Mouse (Mus musculus) central nervous system, embryonic 14 days (tissue): ENCODE measurements around the gene Elmo2. TPM values are rescaled to one million over a fixed set of nuclear protein-coding genes. Genes with fewer than 3 reads are reported as not detected.

Experiments
- polyA plus RNA-seq: library from polyadenylated mRNA; depleted of rRNA; stranded (reverse); fragments of >200 nt; gene quantifications from 2 replicates; pipeline ENCODE4 v1.2.3, GENCODE M21; 2012; rRNA removed

Elmo2 gene
- polyA plus RNA-seq = 98.4 and 98.8 TPM in 2 replicates

GRCm38 (mm10) chr2:165326304-165327190 is at the start of gene Elmo2:
Elmo2 (minus strand) TSS chr2:165326479.

DNA sequence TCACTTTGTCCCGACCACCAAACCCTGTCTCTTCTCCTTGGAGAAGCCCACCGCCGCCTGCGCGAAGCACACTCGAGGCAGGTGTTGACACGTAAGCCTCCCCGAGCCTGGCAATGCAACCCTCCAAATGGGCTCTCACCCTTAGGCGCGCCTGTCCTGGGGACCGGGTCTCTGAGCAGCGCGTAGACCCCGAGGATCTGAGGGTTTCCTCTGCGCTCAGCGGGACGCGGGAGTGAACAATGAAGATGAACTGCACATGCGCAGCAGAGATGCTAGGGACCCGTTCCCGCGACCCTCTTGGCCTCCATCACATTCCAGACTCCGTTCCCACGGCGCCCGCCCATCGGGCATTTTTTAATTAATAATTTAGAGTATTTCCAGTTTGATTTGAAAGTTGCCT is 42.2 kb upstream of the Elmo2 start, which contains the start of gene Zfp663:
TSS of gene Zfp663 (minus strand) at position 234 of the 400 bp plus-strand sequence.

DNA sequence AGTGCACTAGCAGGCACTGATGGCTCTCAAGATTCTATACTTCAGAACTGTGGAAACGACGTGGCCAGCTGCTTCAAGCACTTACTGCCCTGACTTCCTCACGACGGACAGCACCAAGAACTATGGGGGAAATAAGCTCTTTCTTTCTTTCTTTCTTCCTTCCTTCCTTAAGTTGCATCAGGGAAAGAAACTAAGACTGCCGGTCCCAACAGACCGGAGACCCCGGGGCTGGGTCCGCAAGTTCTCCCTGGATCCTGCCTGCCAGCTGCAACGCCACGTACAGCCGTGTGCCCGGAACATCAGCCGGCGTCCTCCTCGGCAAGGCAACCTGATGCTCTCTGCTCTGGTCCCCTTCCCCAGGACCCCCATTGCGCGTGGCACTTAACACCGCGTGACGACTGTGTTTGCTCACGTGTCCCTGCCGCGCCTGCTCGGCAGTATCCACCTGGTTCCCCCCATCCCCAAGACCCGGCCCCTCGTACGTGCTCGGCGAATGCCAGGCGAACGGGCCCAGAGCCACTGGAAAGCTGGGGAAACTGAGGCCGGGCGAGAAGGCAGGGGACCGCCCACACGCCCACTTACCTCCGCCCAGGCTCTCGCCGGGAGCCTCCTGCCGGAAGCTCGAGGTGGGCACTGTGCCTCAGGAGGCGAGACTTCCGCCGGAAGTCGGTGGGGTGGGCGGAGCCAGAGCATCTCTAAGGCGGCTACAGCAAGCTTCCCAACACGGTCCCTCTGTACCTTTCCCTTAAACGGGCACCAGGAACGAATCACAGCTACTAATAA is 38.9 kb downstream of the Elmo2 start, which contains the start of gene Slc35c2:
TSS of gene Slc35c2 (minus strand) at position 668 of the 783 bp plus-strand sequence.

Other genes with a start within 250 kb of the Elmo2 start
- gene 1700025C18Rik, start 235.7 kb downstream of the Elmo2 start, polyA plus RNA-seq = not detected in 2 replicates
- gene Cdh22, start 91.6 kb downstream of the Elmo2 start, polyA plus RNA-seq = 12.7 and 12.8 TPM in 2 replicates
- gene Slc35c2, start 38.6 kb downstream of the Elmo2 start, polyA plus RNA-seq = 50.3 and 52.3 TPM in 2 replicates
- gene Zfp663, start 42.2 kb upstream of the Elmo2 start, polyA plus RNA-seq = 6.4 and 7.4 TPM in 2 replicates
- gene Zfp334, start 61.8 kb upstream of the Elmo2 start, polyA plus RNA-seq = 15.0 and 16.5 TPM in 2 replicates
- gene Ocstamp, start 73.9 kb upstream of the Elmo2 start, polyA plus RNA-seq = 0.04 TPM in 2 replicates
- 2.7 and 3.2 TPM in 2 replicates for gene Slc13a3, start 146.8 kb upstream of the Elmo2 start, polyA plus RNA-seq
- gene Trp53rka, start 166.8 kb upstream of the Elmo2 start, polyA plus RNA-seq = 36.0 and 41.7 TPM in 2 replicates
- 2.4 and 4.3 TPM in 2 replicates for gene Slc2a10, start 177.3 kb upstream of the Elmo2 start, polyA plus RNA-seq